Mouse (Mus musculus): ENCODE results near the gene Ddx20. TPM values are rescaled to one million over a fixed set of nuclear protein-coding genes. Genes with fewer than 3 reads are reported as not detected.

Gene Ddx20
- polyA plus RNA-seq, 1 experiment from 2014 or later, result 40.7 TPM

DNA sequence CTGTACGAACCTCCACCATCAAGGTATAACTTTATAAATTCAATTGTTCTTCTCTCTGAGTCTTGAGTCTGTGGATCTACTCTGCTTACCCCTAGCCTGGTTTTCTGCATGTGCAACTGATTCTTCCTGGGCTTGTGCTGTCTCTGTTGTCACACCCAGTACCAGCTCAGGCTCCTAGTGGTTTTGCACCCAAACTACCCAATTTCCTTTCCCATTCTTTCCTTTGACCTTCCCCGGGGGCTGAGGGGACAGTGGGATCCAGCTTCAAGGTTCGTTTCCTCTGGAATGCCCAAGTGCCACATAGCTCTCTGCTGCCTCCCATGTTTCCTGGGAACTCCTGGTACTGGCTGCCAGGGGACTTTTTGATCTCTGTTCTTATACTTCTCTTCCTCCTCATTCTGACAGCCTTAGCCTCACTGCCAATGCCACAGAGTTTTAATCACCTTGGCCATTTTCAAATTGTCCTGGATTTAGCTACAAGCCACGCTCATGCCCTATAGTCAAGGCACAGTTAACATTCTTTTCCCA is 20.3 kb downstream of the Ddx20 start:
- 68% methylated on average over 4 of the region's 4 CpGs for WGBS
- no peak overlapping the region for H3K27ac ChIP-seq (ENCODE audit: low read depth, low read length)
- no peak overlapping the region for H3K4me2 ChIP-seq (replicated peaks; ENCODE audit: low read depth, low read length)
- ATAC-seq (ENCODE audit: low FRiP score) (no peak), DNase-seq (ENCODE audit: low spot score) (no peak)
- H3K9me3 ChIP-seq (ENCODE audit: control insufficient read depth, low read length), result no peaks in the 10 kb centered on the region
- no peak overlapping the region for H3K4me3 ChIP-seq (ENCODE audit: low read depth, low read length)
- no peak overlapping the region for H3K9ac ChIP-seq (ENCODE audit: low read depth, low read length)
- H3K36me3 ChIP-seq (ENCODE audit: control insufficient read depth, insufficient read depth, low read length), result no peaks in the 10 kb centered on the region
- no peaks in the 10 kb centered on the region for H3K4me1 ChIP-seq (replicated peaks; ENCODE audit: control insufficient read depth, insufficient read depth, low read length)
- H3K27me3 ChIP-seq (ENCODE audit: control insufficient read depth, insufficient read depth, low read length), result no peaks in the 10 kb centered on the region

DNA sequence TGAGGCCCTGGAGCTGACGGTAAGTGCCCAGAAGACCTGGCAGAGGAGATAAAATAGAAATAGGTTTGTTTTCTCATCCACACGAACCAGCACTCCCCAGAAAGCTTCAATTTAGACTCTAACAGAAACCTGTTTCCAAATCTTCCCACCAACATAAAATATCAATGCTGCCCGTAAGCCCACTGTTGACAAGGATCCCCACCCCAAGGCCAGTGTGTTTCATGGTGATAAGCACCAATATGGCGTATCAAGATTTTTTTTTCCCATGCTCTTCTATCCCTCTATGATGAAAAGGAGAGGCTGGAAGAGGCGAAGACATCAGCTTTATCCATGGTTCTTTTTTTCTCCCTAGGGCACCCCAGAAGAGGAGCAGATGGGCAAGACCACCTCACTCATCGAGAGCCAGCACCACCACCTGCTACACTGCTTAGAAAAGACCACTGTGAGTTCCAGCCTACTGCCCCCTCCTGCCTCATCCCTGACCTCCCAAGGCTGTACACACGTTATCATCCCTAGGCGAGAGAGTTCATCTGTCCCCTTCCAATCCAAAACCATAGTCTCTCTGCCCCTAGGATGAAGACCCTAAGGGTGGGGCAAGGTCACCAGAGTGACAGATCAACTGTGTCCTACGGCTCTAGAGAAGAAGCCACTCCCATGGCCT is 22.1 kb downstream of the Ddx20 start:
- Histone ChIP-seq H3K36me3 (ENCODE audit: control insufficient read depth, insufficient read depth, low read length) (no peaks in the 10 kb centered on the region), H3K4me1 (replicated peaks; ENCODE audit: control insufficient read depth, insufficient read depth, low read length) (no peaks in the 10 kb centered on the region), H3K9me3 (ENCODE audit: control insufficient read depth, low read length) (no peaks in the 10 kb centered on the region), H3K27ac (ENCODE audit: low read depth, low read length) (no peak overlapping the region), H3K4me2 (replicated peaks; ENCODE audit: low read depth, low read length) (no peak overlapping the region), H3K27me3 (ENCODE audit: control insufficient read depth, insufficient read depth, low read length) (no peaks in the 10 kb centered on the region), H3K4me3 (ENCODE audit: low read depth, low read length) (no peak overlapping the region), H3K9ac (ENCODE audit: low read depth, low read length) (no peak overlapping the region)
- 84% methylated on average over 9 of the region's 9 CpGs for WGBS
- no peak for DNase-seq (ENCODE audit: low spot score)
- no peak for ATAC-seq (ENCODE audit: low FRiP score)

DNA sequence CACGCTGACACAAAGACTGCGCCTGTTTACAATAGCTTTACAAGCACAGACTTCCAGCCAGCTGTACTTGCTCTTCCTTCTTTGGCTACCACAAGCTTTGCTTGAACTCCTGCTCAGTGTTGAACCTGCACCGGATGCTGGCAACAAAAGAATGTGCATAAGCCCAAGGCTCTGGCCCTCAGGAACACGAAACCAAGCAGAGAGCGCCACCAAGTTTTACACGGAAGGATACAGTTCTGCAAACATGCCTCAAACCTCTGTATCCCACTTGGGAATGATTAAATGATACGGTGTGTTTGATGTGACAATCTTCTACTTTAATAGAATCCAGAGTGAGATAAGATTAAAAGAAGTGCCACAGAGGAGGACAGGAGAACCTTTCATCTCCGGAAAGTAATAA is 24.3 kb downstream of the Ddx20 start:
- Histone ChIP-seq H3K27ac (ENCODE audit: low read depth, low read length) (no peak overlapping the region), H3K4me3 (ENCODE audit: low read depth, low read length) (no peak overlapping the region), H3K9me3 (ENCODE audit: control insufficient read depth, low read length) (no peaks in the 10 kb centered on the region), H3K4me1 (replicated peaks; ENCODE audit: control insufficient read depth, insufficient read depth, low read length) (no peaks in the 10 kb centered on the region), H3K27me3 (ENCODE audit: control insufficient read depth, insufficient read depth, low read length) (no peaks in the 10 kb centered on the region), H3K4me2 (replicated peaks; ENCODE audit: low read depth, low read length) (no peak overlapping the region), H3K9ac (ENCODE audit: low read depth, low read length) (no peak overlapping the region), H3K36me3 (ENCODE audit: control insufficient read depth, insufficient read depth, low read length) (no peaks in the 10 kb centered on the region)
- ATAC-seq (ENCODE audit: low FRiP score) (no peak), DNase-seq (ENCODE audit: low spot score) (no peak)
- 84% methylated on average over 8 of the region's 8 CpGs for WGBS

DNA sequence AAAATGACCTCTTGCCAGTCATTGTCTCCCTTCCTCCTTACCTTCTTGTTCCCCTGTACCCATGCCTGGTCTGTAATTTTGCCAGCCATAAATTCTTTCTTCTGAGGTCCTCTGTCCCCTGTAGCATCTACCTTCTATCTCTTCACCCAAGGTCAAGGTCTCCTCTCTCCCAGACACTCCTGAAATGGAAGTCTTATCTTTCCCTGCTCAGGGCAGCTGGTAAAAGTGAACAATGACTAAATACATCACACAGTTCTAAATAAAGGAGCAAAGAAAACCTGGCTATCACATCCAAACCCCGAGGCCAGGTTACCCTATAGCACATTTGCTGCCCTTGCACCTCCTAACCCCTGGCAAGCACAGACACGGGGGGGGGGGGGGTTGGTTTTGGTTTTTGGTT is 26.8 kb downstream of the Ddx20 start:
- H3K9me3 ChIP-seq (ENCODE audit: control insufficient read depth, low read length), result no peaks in the 10 kb centered on the region
- DNase-seq (ENCODE audit: low spot score) (no peak), ATAC-seq (ENCODE audit: low FRiP score) (no peak)
- H3K4me2 ChIP-seq (replicated peaks; ENCODE audit: low read depth, low read length), result no peak overlapping the region
- no peak overlapping the region for H3K9ac ChIP-seq (ENCODE audit: low read depth, low read length)
- H3K4me3 ChIP-seq (ENCODE audit: low read depth, low read length), result no peak overlapping the region
- H3K36me3 ChIP-seq (ENCODE audit: control insufficient read depth, insufficient read depth, low read length), result no peaks in the 10 kb centered on the region
- H3K27me3 ChIP-seq (ENCODE audit: control insufficient read depth, insufficient read depth, low read length), result no peaks in the 10 kb centered on the region
- no peaks in the 10 kb centered on the region for H3K4me1 ChIP-seq (replicated peaks; ENCODE audit: control insufficient read depth, insufficient read depth, low read length)
- H3K27ac ChIP-seq (ENCODE audit: low read depth, low read length), result no peak overlapping the region
- WGBS, result 63% methylated on average over 2 of the region's 2 CpGs

DNA sequence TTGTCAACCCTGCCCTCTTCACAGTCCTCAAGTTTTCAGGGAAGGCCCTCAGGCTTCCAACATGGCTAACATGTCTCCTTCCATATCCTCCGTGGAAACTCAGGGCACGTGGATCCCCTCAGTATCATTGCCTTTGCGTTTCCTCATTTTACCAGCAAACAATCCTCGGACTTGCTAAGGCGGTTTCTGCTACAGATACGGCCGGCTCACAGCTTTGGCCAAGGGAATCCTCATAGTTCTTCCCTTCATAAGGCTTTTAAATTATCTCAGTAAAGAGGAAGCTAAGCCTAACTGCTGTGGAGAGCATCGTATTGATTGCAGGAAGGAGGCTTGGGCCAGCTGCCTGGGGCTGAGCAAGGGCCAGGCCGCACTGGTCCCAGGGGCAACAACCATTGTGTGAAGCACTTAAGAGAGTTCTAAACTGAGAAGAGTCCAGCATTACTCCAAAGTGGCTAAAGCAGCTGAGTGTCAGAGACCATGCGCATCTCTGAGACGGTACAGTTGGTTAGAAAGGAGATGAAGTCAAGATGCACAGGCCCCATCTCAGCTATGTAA is 32.3 kb downstream of the Ddx20 start:
- Histone ChIP-seq H3K27me3 (ENCODE audit: control insufficient read depth, insufficient read depth, low read length) (no peaks in the 10 kb centered on the region), H3K4me3 (ENCODE audit: low read depth, low read length) (no peak overlapping the region), H3K9ac (ENCODE audit: low read depth, low read length) (no peak overlapping the region), H3K27ac (ENCODE audit: low read depth, low read length) (no peak overlapping the region), H3K36me3 (ENCODE audit: control insufficient read depth, insufficient read depth, low read length) (no peaks in the 10 kb centered on the region), H3K9me3 (ENCODE audit: control insufficient read depth, low read length) (no peaks in the 10 kb centered on the region), H3K4me2 (replicated peaks; ENCODE audit: low read depth, low read length) (no peak overlapping the region), H3K4me1 (replicated peaks; ENCODE audit: control insufficient read depth, insufficient read depth, low read length) (no peaks in the 10 kb centered on the region)
- WGBS, result 93% methylated on average over 11 of the region's 11 CpGs
- no peak for DNase-seq (ENCODE audit: low spot score)
- ATAC-seq (ENCODE audit: low FRiP score), result no peak

DNA sequence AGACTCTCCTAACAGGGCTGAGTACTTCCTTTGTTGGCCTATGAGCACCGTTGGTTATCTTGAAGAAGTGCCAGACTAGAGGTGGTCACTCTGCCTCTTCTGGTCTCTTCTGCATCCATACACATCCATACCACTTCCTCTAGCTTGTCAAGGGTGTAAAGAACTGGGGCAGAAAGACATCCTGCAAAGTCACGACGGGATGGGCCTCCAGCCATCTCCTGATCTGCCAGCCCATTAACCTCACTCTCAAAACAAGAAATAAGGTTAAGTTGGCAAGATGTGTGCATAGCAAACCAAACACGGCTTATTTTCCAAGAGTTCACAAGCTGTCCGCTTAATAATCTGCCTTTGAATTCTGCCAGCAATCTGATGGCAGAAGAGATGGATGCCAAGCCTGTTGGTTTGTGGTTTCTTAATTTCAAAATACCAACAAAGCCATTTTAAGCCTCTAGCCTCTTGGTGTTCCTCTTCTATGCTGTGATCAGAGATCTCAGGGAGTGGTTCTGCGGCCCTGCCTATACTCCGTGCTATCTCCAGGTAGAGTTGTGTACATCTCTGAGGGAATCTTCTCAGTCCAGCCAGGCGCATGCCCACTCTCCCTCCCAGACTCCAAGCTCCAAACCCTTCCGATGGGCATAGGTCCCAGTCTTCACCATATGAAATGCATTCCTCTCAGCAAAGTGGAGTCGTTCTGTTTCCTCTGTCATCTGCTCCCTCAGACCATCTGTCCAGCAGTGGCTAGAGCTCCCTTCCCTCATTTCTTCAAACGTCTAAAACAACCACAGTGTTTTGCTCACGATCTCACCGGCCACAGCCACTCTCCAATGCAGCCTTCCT is 33.6 kb downstream of the Ddx20 start:
- DNase-seq (ENCODE audit: low spot score) (no peak), ATAC-seq (ENCODE audit: low FRiP score) (no peak)
- Histone ChIP-seq H3K9ac (ENCODE audit: low read depth, low read length) (no peak overlapping the region), H3K27ac (ENCODE audit: low read depth, low read length) (no peak overlapping the region), H3K9me3 (ENCODE audit: control insufficient read depth, low read length) (no peaks in the 10 kb centered on the region), H3K4me1 (replicated peaks; ENCODE audit: control insufficient read depth, insufficient read depth, low read length) (no peaks in the 10 kb centered on the region), H3K27me3 (ENCODE audit: control insufficient read depth, insufficient read depth, low read length) (no peaks in the 10 kb centered on the region), H3K4me2 (replicated peaks; ENCODE audit: low read depth, low read length) (no peak overlapping the region), H3K36me3 (ENCODE audit: control insufficient read depth, insufficient read depth, low read length) (no peaks in the 10 kb centered on the region), H3K4me3 (ENCODE audit: low read depth, low read length) (no peak overlapping the region)
- 91% methylated on average over 13 of the region's 13 CpGs for WGBS

DNA sequence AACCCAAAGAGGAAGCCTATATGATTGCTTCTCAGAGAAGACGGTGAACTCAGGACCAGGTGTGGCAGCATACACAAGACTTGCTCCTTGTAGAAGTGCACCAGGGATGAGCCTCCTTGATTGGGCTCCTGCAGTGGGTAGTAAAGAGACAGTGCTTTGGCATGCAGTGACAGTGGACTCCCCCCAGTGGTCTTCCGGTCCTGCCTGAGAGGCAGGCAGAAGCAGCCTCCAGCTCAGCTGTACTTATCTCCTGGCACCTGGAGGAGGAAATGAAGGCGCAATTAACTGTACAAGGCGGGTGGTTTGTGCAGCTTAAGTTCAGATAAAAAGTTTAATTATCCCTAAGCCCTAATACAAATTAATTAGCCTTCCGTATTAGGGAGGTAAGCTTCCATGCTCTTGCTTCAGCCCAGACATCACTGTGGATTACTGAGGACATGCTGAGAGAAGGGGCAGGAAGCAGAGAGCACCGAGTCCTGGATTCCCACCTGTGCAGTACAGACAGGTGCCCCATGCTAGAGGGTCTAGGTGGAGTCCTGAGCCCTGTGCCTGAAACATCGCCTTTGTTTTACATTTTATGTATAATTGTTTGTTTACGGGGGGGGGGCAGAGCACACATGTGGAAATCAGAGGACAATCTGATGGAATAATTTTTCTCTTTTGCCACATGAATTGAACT is 38.3 kb downstream of the Ddx20 start:
- Histone ChIP-seq H3K4me2 (replicated peaks; ENCODE audit: low read depth, low read length) (no peak overlapping the region), H3K4me1 (replicated peaks; ENCODE audit: control insufficient read depth, insufficient read depth, low read length) (no peaks in the 10 kb centered on the region), H3K36me3 (ENCODE audit: control insufficient read depth, insufficient read depth, low read length) (no peaks in the 10 kb centered on the region), H3K4me3 (ENCODE audit: low read depth, low read length) (no peak overlapping the region), H3K9ac (ENCODE audit: low read depth, low read length) (no peak overlapping the region), H3K27me3 (ENCODE audit: control insufficient read depth, insufficient read depth, low read length) (no peaks in the 10 kb centered on the region), H3K27ac (ENCODE audit: low read depth, low read length) (no peak overlapping the region), H3K9me3 (ENCODE audit: control insufficient read depth, low read length) (no peaks in the 10 kb centered on the region)
- 83% methylated on average over 8 of the region's 8 CpGs for WGBS
- DNase-seq (ENCODE audit: low spot score) (no peak), ATAC-seq (ENCODE audit: low FRiP score) (no peak)

DNA sequence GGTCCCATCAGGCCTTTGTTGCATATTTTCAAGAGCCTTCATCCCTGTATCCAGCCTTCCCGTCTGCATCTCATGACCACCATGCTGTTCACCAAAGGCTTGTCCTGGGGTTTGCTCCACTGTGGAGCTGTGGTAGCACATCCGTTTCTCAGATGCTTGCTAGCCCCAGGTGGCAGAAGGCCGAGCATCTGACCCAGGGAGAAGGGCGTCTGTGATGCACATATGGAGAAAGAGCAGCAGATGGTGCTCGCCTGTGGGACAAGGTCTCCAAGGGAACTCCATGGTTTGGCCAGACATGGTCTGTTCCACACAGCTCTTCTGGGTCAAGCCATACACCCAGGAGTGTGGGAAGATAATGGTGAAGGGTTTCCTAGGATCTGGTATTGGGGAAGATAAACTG is 43.8 kb downstream of the Ddx20 start:
- H3K9me3 ChIP-seq (ENCODE audit: control insufficient read depth, low read length), result no peaks in the 10 kb centered on the region
- WGBS, result 68% methylated on average over 5 of the region's 5 CpGs
- ATAC-seq (ENCODE audit: low FRiP score) (no peak), DNase-seq (ENCODE audit: low spot score) (no peak)
- H3K4me3 ChIP-seq (ENCODE audit: low read depth, low read length), result no peak overlapping the region
- no peak overlapping the region for H3K27ac ChIP-seq (ENCODE audit: low read depth, low read length)
- no peaks in the 10 kb centered on the region for H3K27me3 ChIP-seq (ENCODE audit: control insufficient read depth, insufficient read depth, low read length)
- no peaks in the 10 kb centered on the region for H3K4me1 ChIP-seq (replicated peaks; ENCODE audit: control insufficient read depth, insufficient read depth, low read length)
- no peak overlapping the region for H3K9ac ChIP-seq (ENCODE audit: low read depth, low read length)
- no peaks in the 10 kb centered on the region for H3K36me3 ChIP-seq (ENCODE audit: control insufficient read depth, insufficient read depth, low read length)
- H3K4me2 ChIP-seq (replicated peaks; ENCODE audit: low read depth, low read length), result no peak overlapping the region
